Mouse (Mus musculus): ENCODE data around the gene Psmc3. TPM values are rescaled to one million over a fixed set of nuclear protein-coding genes. Genes with fewer than 3 reads are reported as not detected.

Gene Psmc3
- 148 and 174 TPM in 2 replicates for polyA plus RNA-seq (2012)

- no peak for TF ChIP-seq GATA1 (IDR thresholded peaks at IDR 0.05; ENCODE audit: low read length)
These were observed at the start of gene Psmc3 for GRCm38 (mm10) chr2:91053934-91054382. Gene Psmc3 (plus strand): TSS chr2:91054009.

- no peak for TF ChIP-seq GATA1 (IDR thresholded peaks at IDR 0.05; ENCODE audit: low read length)
These were observed 45.3 kb upstream of the Psmc3 start for GRCm38 (mm10) chr2:91008536-91008935.

GRCm38 (mm10) chr2:91013881-91014280, 39.9 kb upstream of the Psmc3 start:
- TF ChIP-seq GATA1 (IDR thresholded peaks at IDR 0.05; ENCODE audit: low read length) = no peak

GRCm38 (mm10) chr2:91015386-91015785, 38.4 kb upstream of the Psmc3 start:
- no peak for TF ChIP-seq GATA1 (IDR thresholded peaks at IDR 0.05; ENCODE audit: low read length)

DNA sequence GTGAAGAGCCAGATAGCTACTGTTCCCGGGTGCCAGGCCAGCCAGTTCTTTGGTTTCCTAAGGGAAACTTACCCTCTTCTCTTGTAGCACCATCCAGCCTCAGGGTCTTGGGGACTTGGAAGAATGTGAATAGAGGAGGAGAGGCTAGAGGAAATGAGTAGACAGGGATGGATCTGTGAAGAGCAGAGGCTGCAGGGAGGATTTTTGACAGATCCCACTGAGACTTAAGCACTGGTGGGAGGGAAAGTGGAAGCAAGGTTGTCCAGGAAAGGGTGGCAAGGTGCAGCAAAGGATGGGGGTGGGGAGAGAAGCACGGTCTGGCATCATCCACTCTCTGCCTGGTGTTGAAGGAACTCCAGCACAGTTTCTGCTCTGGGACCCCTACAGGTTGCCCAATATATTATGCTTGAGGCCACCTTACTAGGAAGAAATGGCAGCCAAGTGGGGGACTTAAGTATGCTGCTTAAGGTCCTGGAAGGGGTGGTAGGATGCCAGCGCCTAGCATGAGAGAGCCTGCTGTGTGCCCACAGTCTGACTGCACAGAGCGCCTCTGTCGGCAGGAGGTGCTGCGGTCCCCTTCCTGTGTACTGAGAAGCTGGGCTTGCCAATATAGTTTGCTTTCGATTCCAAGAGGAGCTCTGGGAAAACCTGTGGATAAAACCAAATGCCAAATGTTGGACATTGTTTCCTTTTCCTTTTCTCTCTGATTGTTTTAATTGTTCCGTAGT, 35.6 kb upstream of the Psmc3 start:
- no peak for TF ChIP-seq GATA1 (IDR thresholded peaks at IDR 0.05; ENCODE audit: low read length)

GRCm38 (mm10) chr2:91019911-91020310, 33.9 kb upstream of the Psmc3 start:
- no peak for TF ChIP-seq GATA1 (IDR thresholded peaks at IDR 0.05; ENCODE audit: low read length)

DNA sequence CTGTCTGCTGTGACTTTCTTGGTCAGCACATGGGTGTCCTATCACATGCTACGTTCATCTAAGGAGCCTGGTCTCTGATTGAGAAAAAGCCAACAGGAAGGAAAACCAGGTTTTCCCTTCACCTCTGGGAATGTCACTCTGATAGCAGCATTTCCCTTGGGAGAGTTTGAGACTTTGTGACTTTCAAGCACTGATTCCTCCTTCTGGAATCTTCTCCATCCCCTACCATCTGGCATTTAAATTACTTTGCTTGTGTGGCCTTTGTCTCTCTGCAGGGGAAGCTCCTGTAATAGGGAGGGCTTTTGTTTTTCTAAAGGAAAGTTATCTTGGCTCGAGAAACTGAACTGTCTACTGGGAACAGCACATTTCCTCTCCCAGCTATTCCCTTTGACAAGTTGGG, 30.7 kb upstream of the Psmc3 start:
- no peak for TF ChIP-seq GATA1 (IDR thresholded peaks at IDR 0.05; ENCODE audit: low read length)

GRCm38 (mm10) chr2:91023956-91024355, 29.9 kb upstream of the Psmc3 start:
- TF ChIP-seq GATA1 (IDR thresholded peaks at IDR 0.05; ENCODE audit: low read length) = no peak

DNA sequence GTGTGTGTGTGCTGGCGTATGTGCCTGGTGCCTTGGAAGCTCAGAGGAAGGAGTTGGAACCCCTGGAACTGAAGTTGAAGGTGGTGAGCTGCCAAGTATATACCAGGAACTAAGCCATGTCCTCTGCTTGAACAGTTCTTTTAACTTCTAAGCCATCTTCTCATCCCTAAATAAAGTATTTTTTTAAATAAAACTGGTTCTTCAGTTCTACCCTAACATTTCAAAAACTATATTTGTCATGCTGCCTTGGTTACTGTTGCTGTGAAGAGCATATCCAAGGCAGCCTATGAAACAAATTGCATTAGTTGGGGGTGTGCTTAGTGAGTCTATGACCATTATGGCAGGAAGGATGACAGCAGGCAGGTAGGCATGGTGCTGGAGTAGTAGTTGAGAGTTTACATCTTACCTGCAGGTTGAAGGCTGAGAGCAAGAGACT, 28.7 kb upstream of the Psmc3 start:
- no peak for TF ChIP-seq GATA1 (IDR thresholded peaks at IDR 0.05; ENCODE audit: low read length)

DNA sequence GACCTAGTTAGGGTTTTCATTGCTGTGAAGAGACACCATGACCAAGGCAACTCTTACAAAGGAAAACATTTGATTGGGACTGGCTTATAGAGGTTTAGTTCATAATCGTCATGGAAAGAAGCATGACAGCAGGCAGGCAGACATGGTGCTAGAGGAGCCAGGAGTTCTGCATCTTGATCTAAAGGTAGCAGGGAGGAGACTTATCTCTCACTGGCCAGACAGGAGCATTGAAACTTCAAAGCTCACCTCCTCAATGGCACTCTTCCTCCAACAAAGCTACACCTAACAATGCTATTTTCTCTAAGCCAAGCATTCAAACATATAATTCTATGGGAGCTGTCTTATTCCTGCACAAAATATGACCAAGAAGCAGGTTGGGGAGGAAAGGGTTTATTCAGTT, 27.3 kb upstream of the Psmc3 start:
- no peak for TF ChIP-seq GATA1 (IDR thresholded peaks at IDR 0.05; ENCODE audit: low read length)

- no peak for TF ChIP-seq GATA1 (IDR thresholded peaks at IDR 0.05; ENCODE audit: low read length)
These were observed 26.2 kb upstream of the Psmc3 start for GRCm38 (mm10) chr2:91027391-91028214.

GRCm38 (mm10) chr2:91031216-91031615, 22.6 kb upstream of the Psmc3 start:
- TF ChIP-seq GATA1 (IDR thresholded peaks at IDR 0.05; ENCODE audit: low read length) = no peak

GRCm38 (mm10) chr2:91033000-91033399, 20.8 kb upstream of the Psmc3 start:
- TF ChIP-seq GATA1 (IDR thresholded peaks at IDR 0.05; ENCODE audit: low read length) = no peak

DNA sequence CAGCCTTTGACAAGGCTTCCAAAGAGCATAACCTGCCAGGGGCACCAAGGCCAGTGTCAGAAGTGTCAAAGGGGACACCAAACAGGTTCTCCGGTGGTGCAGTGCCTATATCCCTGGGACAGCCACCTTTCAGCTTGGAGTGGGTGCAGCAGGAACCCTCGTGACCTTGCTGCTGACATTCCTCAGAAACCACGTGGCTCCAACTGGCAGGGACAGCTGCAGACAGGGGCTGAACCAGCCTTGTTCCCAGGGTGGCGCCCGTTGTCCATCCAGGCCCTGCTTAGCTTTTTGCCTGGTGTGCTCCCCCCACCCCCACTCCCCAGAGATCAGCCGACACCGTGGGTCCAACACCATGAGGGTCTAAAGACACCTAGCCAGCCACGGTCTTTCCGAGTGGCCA, 18.4 kb upstream of the Psmc3 start, which contains the start of gene Rapsn:
Gene Rapsn, plus strand, starts transcription at position 236 of the 400 bp plus-strand sequence.
- no peak for TF ChIP-seq GATA1 (IDR thresholded peaks at IDR 0.05; ENCODE audit: low read length)

DNA sequence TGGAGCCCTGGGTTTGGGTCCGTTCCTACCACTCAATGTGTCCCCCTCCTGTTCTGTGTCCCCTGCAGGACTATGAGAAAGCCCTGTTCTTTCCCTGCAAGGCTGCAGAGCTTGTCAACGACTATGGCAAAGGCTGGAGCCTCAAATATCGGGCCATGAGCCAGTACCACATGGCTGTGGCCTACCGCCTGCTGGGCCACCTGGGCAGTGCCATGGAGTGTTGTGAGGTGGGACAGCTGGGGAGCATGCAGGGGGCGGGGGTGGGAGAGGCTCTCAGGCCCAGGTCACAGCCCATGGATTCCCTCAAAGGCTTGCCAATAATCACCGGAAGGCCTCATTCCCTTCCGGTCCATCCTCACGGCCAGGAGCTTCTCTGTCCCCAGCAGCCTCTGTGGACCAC, 12.0 kb upstream of the Psmc3 start:
- no peak for TF ChIP-seq GATA1 (IDR thresholded peaks at IDR 0.05; ENCODE audit: low read length)

DNA sequence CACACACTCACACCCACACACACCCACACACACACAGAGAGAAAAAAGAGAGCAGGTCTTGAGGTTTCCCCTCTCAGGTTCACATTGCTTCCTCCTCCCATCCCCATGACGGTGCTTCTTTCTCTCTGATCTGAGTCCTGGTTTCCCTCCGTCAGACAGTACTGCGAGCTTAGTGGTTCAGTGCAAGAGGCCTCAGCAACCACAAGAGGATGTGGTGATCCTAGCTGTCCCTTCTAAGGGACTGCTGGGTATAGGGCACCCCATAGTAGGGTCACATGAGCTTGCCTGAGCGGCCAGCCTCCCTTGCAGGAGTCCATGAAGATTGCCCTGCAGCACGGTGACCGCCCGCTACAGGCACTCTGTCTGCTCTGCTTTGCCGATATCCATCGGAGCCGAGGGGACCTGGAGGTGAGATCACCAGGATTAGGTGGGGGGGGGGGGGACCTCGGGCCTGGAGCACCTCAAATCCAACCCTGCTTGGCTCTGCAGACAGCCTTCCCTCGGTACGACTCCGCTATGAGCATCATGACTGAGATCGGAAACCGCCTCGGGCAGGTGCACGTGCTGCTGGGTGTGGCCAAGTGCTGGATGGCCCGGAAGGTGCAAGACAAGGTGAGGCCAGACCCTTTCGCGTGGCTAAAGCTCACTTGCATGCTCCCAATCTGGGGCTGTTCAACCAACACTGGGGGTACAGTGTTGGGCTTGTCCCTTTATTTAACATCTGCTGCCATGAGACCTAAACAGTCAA, 11.0 kb upstream of the Psmc3 start:
- TF ChIP-seq GATA1 (IDR thresholded peaks at IDR 0.05; ENCODE audit: low read length) = no peak

All from G1E-ER4 (cell line).